Mouse (Mus musculus): ENCODE results near the gene P4ha2. TPM values are rescaled to one million over a fixed set of nuclear protein-coding genes. Genes with fewer than 3 reads are reported as not detected.

P4ha2 gene
- total RNA-seq, 2 experiments from 2014 or later: 1.4 to 2.5 TPM

GRCm38 (mm10) chr11:54101701-54102100, 1.8 kb downstream of the P4ha2 start:
- no peak for ATAC-seq (replicated peaks; ENCODE audit: low FRiP score, low TSS enrichment, poor library complexity, severe bottlenecking)

- peak; percentile 30; the same call in 1 of the 2 replicates for ATAC-seq (replicated peaks; ENCODE audit: low FRiP score, low TSS enrichment, poor library complexity, severe bottlenecking)
These were observed 3.0 kb downstream of the P4ha2 start for GRCm38 (mm10) chr11:54102706-54103449.

- ATAC-seq (replicated peaks; ENCODE audit: low FRiP score, low TSS enrichment, poor library complexity, severe bottlenecking): no peak
These were observed 5.1 kb downstream of the P4ha2 start for GRCm38 (mm10) chr11:54105011-54105410.

- no peak for ATAC-seq (replicated peaks; ENCODE audit: low FRiP score, low TSS enrichment, poor library complexity, severe bottlenecking)
These were observed 6.8 kb downstream of the P4ha2 start for GRCm38 (mm10) chr11:54106676-54107075.

- no peak for ATAC-seq (replicated peaks; ENCODE audit: low FRiP score, low TSS enrichment, poor library complexity, severe bottlenecking)
These were observed 7.3 kb downstream of the P4ha2 start for GRCm38 (mm10) chr11:54107239-54107638.

- ATAC-seq (replicated peaks; ENCODE audit: low FRiP score, low TSS enrichment, poor library complexity, severe bottlenecking): no peak
These were observed 8.2 kb downstream of the P4ha2 start for GRCm38 (mm10) chr11:54108131-54108530.

- no peak for ATAC-seq (replicated peaks; ENCODE audit: low FRiP score, low TSS enrichment, poor library complexity, severe bottlenecking)
These were observed 9.0 kb downstream of the P4ha2 start for GRCm38 (mm10) chr11:54108894-54109293.

GRCm38 (mm10) chr11:54111291-54111690, 11.4 kb downstream of the P4ha2 start:
- no peak for ATAC-seq (replicated peaks; ENCODE audit: low FRiP score, low TSS enrichment, poor library complexity, severe bottlenecking)

GRCm38 (mm10) chr11:54111976-54112741, 12.3 kb downstream of the P4ha2 start:
- ATAC-seq (replicated peaks; ENCODE audit: low FRiP score, low TSS enrichment, poor library complexity, severe bottlenecking): no peak

GRCm38 (mm10) chr11:54112920-54113319, 13.0 kb downstream of the P4ha2 start:
- peak; percentile 93 for ATAC-seq (replicated peaks; ENCODE audit: low FRiP score, low TSS enrichment, poor library complexity, severe bottlenecking)

- no peak for ATAC-seq (replicated peaks; ENCODE audit: low FRiP score, low TSS enrichment, poor library complexity, severe bottlenecking)
These were observed 13.5 kb downstream of the P4ha2 start for GRCm38 (mm10) chr11:54113352-54113751.

- no peak for ATAC-seq (replicated peaks; ENCODE audit: low FRiP score, low TSS enrichment, poor library complexity, severe bottlenecking)
These were observed 14.9 kb downstream of the P4ha2 start for GRCm38 (mm10) chr11:54114746-54115145.

- no peak for ATAC-seq (replicated peaks; ENCODE audit: low FRiP score, low TSS enrichment, poor library complexity, severe bottlenecking)
These were observed 15.4 kb downstream of the P4ha2 start for GRCm38 (mm10) chr11:54115301-54115700.

- no peak for ATAC-seq (replicated peaks; ENCODE audit: low FRiP score, low TSS enrichment, poor library complexity, severe bottlenecking)
These were observed 16.0 kb downstream of the P4ha2 start for GRCm38 (mm10) chr11:54115911-54116310.

GRCm38 (mm10) chr11:54116406-54116805, 16.5 kb downstream of the P4ha2 start:
- no peak for ATAC-seq (replicated peaks; ENCODE audit: low FRiP score, low TSS enrichment, poor library complexity, severe bottlenecking)

- ATAC-seq (replicated peaks; ENCODE audit: low FRiP score, low TSS enrichment, poor library complexity, severe bottlenecking): no peak
These were observed 17.2 kb downstream of the P4ha2 start for GRCm38 (mm10) chr11:54117096-54117495.

GRCm38 (mm10) chr11:54119126-54119525, 19.2 kb downstream of the P4ha2 start:
- no peak for ATAC-seq (replicated peaks; ENCODE audit: low FRiP score, low TSS enrichment, poor library complexity, severe bottlenecking)

GRCm38 (mm10) chr11:54119740-54120360, 20.0 kb downstream of the P4ha2 start:
- no peak for ATAC-seq (replicated peaks; ENCODE audit: low FRiP score, low TSS enrichment, poor library complexity, severe bottlenecking)

- ATAC-seq (replicated peaks; ENCODE audit: low FRiP score, low TSS enrichment, poor library complexity, severe bottlenecking): peak; percentile 51; the same call in 1 of the 2 replicates
These were observed 22.7 kb downstream of the P4ha2 start for GRCm38 (mm10) chr11:54122416-54123264.
